Mouse (Mus musculus) liver, postnatal 0 days (tissue): ENCODE results near the gene Ppp1r12a.

Experiments used
- CTCF ChIP-seq: sonication (generic); IDR thresholded peaks from 2 replicates; pipeline ENCODE4 v1.5.1; 2016; ENCODE audit warnings: antibody characterized with exemption, low read depth
- EP300 ChIP-seq: IDR thresholded peaks from 2 replicates; pipeline ENCODE4 v1.6.1; 2016; ENCODE audit warnings: antibody characterized with exemption, low read depth, mild to moderate bottlenecking

DNA sequence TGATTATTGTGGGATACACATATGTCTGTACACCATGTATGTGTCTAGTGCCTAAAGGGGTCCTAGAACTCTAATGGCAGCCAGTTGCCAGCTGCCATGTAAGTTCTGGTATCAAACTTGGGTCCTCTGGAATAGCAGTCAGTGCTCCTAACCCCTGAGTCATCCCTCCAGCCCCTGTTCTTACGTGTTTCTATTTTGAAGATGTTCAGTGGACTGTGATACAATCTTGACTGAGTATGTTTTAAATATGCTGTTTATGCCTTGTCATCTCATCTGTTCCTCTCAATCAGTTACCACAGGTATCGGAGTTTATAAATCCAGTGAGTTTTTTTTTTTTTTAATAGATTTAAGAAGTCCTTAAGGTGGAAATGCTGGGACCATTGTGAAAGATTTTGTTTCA, 27.3 kb downstream of the Ppp1r12a start:
- TF ChIP-seq CTCF (no peak), EP300 (no peak)
